In the genomic region with DNA sequence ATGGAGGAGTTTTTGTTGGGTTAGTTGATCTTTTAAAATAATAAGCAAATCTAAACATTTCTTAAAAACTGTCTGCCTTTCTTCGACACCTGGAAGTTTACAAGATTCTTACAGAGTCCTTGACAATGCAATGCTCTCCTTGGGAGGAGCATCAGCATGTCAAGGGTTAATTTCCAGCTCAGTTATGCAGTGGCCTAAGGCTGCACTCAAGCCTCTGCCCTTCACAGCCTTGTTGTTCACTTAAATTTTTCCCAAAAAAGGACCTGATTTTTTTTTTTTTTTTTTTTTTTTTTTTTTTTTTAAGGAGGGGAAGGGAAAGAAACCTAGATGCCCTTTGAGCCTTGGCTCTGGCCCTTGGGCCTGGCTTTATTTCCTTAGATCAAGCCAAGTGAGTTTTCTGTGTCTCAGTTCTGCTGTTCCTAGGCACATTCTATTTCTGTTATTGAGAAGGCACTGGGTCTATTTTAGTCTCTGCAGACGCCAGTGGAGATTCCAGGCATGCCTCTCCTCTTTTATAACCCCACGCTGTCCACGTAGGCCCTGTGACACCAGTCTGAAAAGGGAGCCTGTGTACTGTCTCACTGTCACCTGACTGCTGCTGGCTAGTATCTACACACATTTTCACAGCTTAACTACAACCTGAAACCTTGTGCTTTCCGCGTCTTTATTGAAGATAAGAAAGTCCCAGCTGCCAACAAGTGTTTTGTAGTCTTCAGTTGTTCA, we compare ENCODE assay signal across 10 mouse cellular contexts. TPM values are rescaled to one million over a fixed set of nuclear protein-coding genes. Genes with fewer than 3 reads are reported as not detected.
DNase-seq lines count a peak whose midpoint lies in the region; ATAC-seq and TF ChIP-seq lines count a peak whose summit lies in the region.
"Had no signal": no experiment of that assay in that cellular context is flagged by ENCODE, and none has a peak within 500 bp of the region (broad histone marks: within the 10 kb centered on the region; RNA-seq: fewer than 3 reads in every experiment).

No protein-coding gene starts in this region.

- peak overlapping the region; percentile 2; the same call in 1 of the 2 replicates for H3K27ac ChIP-seq in brown adipose tissue, adult 24 weeks (replicated peaks; ENCODE audit: low read depth, low read length)
- peak overlapping the region; percentile 98 for H3K27ac ChIP-seq in heart, embryonic 16.5 days (ENCODE audit: low read length)
- H3K27ac ChIP-seq in thymus, adult 2 months (ENCODE audit: control insufficient read depth, insufficient read depth, low read length): no peak overlapping the region
- H3K27ac ChIP-seq: liver, embryonic 15.5 days had no signal

- H3K9me3 ChIP-seq in heart, embryonic 16.5 days (replicated peaks; ENCODE audit: control insufficient read depth, low read length): no peaks in the 10 kb centered on the region; the same call in 1 of the 2 replicates
- H3K9me3 ChIP-seq: liver, embryonic 15.5 days had no signal

- H3K4me3 ChIP-seq in brown adipose tissue, adult 24 weeks (ENCODE audit: insufficient read depth, low read depth, low read length): no peak overlapping the region
- no peak overlapping the region for H3K4me3 ChIP-seq in heart, embryonic 16.5 days (ENCODE audit: low read length)
- no peak overlapping the region for H3K4me3 ChIP-seq in lung, adult 2 months (replicated peaks; ENCODE audit: extremely low read depth, low read depth, low read length)
- no peak overlapping the region for H3K4me3 ChIP-seq in thymus, adult 2 months (ENCODE audit: control insufficient read depth, insufficient read depth, low read length)
- H3K4me3 ChIP-seq: liver, embryonic 15.5 days had no signal

- peak overlapping the region; percentile 39; the same call in 1 of the 2 replicates for H3K4me2 ChIP-seq in heart, embryonic 16.5 days (ENCODE audit: low read depth, low read length)
- H3K4me2 ChIP-seq: liver, embryonic 15.5 days had no signal

- peak; percentile 10 for DNase-seq in adrenal gland, postnatal 14 days
- DNase-seq in adrenal gland, adult 8-10 months: no peak
- DNase-seq in lung, adult 2 months: peak; percentile 12
- no peak for DNase-seq in thymus, adult 2 months
- no peak for DNase-seq in right cerebral cortex, postnatal 10 days (ENCODE audit: low spot score in 2 of 2)
- DNase-seq: adrenal gland, postnatal 36 days had no signal

- WGBS in heart, embryonic 16.5 days: 19% methylated on average over 6 of the region's 6 CpGs
- 60% methylated on average over 6 of the region's 6 CpGs for WGBS in lung, adult 2 months
- WGBS in thymus, adult 2 months: 96% methylated on average over 6 of the region's 6 CpGs

- H3K9ac ChIP-seq in heart, embryonic 16.5 days (ENCODE audit: low read length): peak overlapping the region; percentile 58
- H3K9ac ChIP-seq: liver, embryonic 15.5 days had no signal

- no peak for TF ChIP-seq POLR2A in lung, adult 2 months (IDR thresholded peaks at IDR 0.05; ENCODE audit: borderline replicate concordance, extremely low read depth, low read depth, low read length)
- TF ChIP-seq POLR2A in thymus, adult 2 months (IDR thresholded peaks at IDR 0.05; ENCODE audit: control insufficient read depth, extremely low read depth, insufficient read depth, low read length, poor library complexity): no peak

- peaks cover 7% of the 10 kb centered on the region; the same call in 1 of the 2 replicates for H3K36me3 ChIP-seq in heart, embryonic 16.5 days (ENCODE audit: control insufficient read depth, insufficient read depth)
- no peaks in the 10 kb centered on the region for H3K36me3 ChIP-seq in thymus, adult 2 months (ENCODE audit: control insufficient read depth, insufficient read depth, low read length)
- H3K36me3 ChIP-seq: liver, embryonic 15.5 days had no signal

- H3K27me3 ChIP-seq in heart, embryonic 16.5 days (ENCODE audit: control insufficient read depth, insufficient read depth, low read length): no peaks in the 10 kb centered on the region
- H3K27me3 ChIP-seq in thymus, adult 2 months (ENCODE audit: control insufficient read depth, insufficient read depth, low read length): no peaks in the 10 kb centered on the region
- H3K27me3 ChIP-seq: liver, embryonic 15.5 days had no signal

- no peaks in the 10 kb centered on the region; the same call in 1 of the 2 replicates for H3K4me1 ChIP-seq in brown adipose tissue, adult 24 weeks (ENCODE audit: control insufficient read depth, insufficient read depth, insufficient read length, low read length)
- H3K4me1 ChIP-seq in heart, embryonic 16.5 days (ENCODE audit: control insufficient read depth, insufficient read depth, low read length): peaks cover 54% of the 10 kb centered on the region
- peaks cover 7% of the 10 kb centered on the region for H3K4me1 ChIP-seq in lung, adult 2 months (ENCODE audit: control insufficient read depth, insufficient read depth, low read length)
- no peaks in the 10 kb centered on the region; the same call in 1 of the 2 replicates for H3K4me1 ChIP-seq in thymus, adult 2 months (replicated peaks; ENCODE audit: control insufficient read depth, insufficient read depth, low read length)

- peak; percentile 90 for ATAC-seq in heart, embryonic 16.5 days (replicated peaks; ENCODE audit: extremely low read depth, insufficient read depth, low FRiP score)
- no peak for ATAC-seq in activated CD4-positive, CD25-positive, alpha-beta regulatory T cell, adult 4 months

- TF ChIP-seq CTCF in lung, adult 2 months (IDR thresholded peaks at IDR 0.05; ENCODE audit: insufficient read depth, low read length): no peak
- TF ChIP-seq CTCF in thymus, adult 2 months (IDR thresholded peaks at IDR 0.05; ENCODE audit: borderline replicate concordance, control insufficient read depth, extremely low read depth, insufficient read depth, low read length, poor library complexity): no peak

RNA-seq across cellular contexts. Expression of a gene that starts 36.0 kb away (rescaled TPM):
- 9.3 and 11.5 TPM in 2 replicates for total RNA-seq in adrenal gland, postnatal 14 days (2021)
- 10 to 100 TPM in 3 of 4 experiments, 1 to 10 TPM in 1; 9.9 to 29.6 (median 16.8) TPM for total RNA-seq in adrenal gland, adult 8-10 months (2022)
- 1.7 and 3.4 TPM in 2 replicates for polyA plus RNA-seq in brown adipose tissue, adult 24 weeks (2012; ENCODE audit: insufficient read depth, insufficient read length, missing spikeins)
- polyA plus RNA-seq in heart, embryonic 16.5 days (2015; fragmentation: Nextera tagmentation; extraction: Ambion mirVana): 11.7 and 12.9 TPM in 2 replicates
- polyA plus RNA-seq in lung, adult 2 months (2012; rRNA removed): 9.5 and 11.6 TPM in 2 replicates
- 15.2 and 15.4 TPM in 2 replicates for polyA plus RNA-seq in thymus, adult 2 months (2012; rRNA removed)
- polyA plus RNA-seq in activated CD4-positive, CD25-positive, alpha-beta regulatory T cell, adult 4 months (2017; shearing (Covaris generic)): 1 to 10 TPM; 4.6 to 4.7 TPM

RNA-seq across cellular contexts. Expression of a gene that starts 38.1 kb away (rescaled TPM):
- total RNA-seq in adrenal gland, postnatal 14 days (2021): 7.6 and 7.9 TPM in 2 replicates
- total RNA-seq in adrenal gland, adult 8-10 months (2022): 1 to 10 TPM; 2.8 to 4.0 (median 3.1) TPM
- 10.4 and 16.4 TPM in 2 replicates for polyA plus RNA-seq in brown adipose tissue, adult 24 weeks (2012; ENCODE audit: insufficient read depth, insufficient read length, missing spikeins)
- polyA plus RNA-seq in heart, embryonic 16.5 days (2015; fragmentation: Nextera tagmentation; extraction: Ambion mirVana): 224 and 231 TPM in 2 replicates
- 0.34 and 1.1 TPM in 2 replicates for polyA plus RNA-seq in lung, adult 2 months (2012; rRNA removed)
- polyA plus RNA-seq in thymus, adult 2 months (2012; rRNA removed): 0.31 TPM in 1 of 2 replicates, not detected in the other
- polyA plus RNA-seq in activated CD4-positive, CD25-positive, alpha-beta regulatory T cell, adult 4 months (2017; shearing (Covaris generic)): 1 to 10 TPM in 1 of 2 experiments, not detected in 1; 2.9 TPM

RNA-seq across cellular contexts. Expression of a gene that starts 42.0 kb away (rescaled TPM):
- 73.5 and 83.9 TPM in 2 replicates for total RNA-seq in adrenal gland, postnatal 14 days (2021)
- total RNA-seq in adrenal gland, adult 8-10 months (2022): 100 to 1,000 TPM in 3 of 4 experiments, 10 to 100 TPM in 1; 93.9 to 139 (median 129) TPM
- polyA plus RNA-seq in brown adipose tissue, adult 24 weeks (2012; ENCODE audit: insufficient read depth, insufficient read length, missing spikeins): 21.6 and 24.1 TPM in 2 replicates
- 28.0 and 29.3 TPM in 2 replicates for polyA plus RNA-seq in heart, embryonic 16.5 days (2015; fragmentation: Nextera tagmentation; extraction: Ambion mirVana)
- 16.3 and 26.6 TPM in 2 replicates for polyA plus RNA-seq in lung, adult 2 months (2012; rRNA removed)
- 16.8 and 20.7 TPM in 2 replicates for polyA plus RNA-seq in thymus, adult 2 months (2012; rRNA removed)
- polyA plus RNA-seq in activated CD4-positive, CD25-positive, alpha-beta regulatory T cell, adult 4 months (2017; shearing (Covaris generic)): 10 to 100 TPM; 29.7 to 33.0 TPM

Comparison
In these comparisons a context has a peak if more than half of its experiments do, and no peak if none do; other contexts are left out.
1. DNase-seq: peak in adrenal gland, postnatal 14 days (single experiment) and lung, adult 2 months (single experiment); none in adrenal gland, adult 8-10 months (single experiment), thymus, adult 2 months (single experiment) and right cerebral cortex, postnatal 10 days (0 of 2).
2. RNA of a gene that starts 38.1 kb away (polyA plus RNA-seq): 224 to 231 TPM in heart, embryonic 16.5 days; 10.4 to 16.4 TPM in brown adipose tissue, adult 24 weeks, 2.9 TPM in activated CD4-positive, CD25-positive, alpha-beta regulatory T cell, adult 4 months, 0.34 to 1.1 TPM in lung, adult 2 months and 0.31 TPM in thymus, adult 2 months; every median in the first group is over 10 times any median in the second.